Mouse (Mus musculus): ENCODE measurements around the gene Tgfbr3. TPM values are rescaled to one million over a fixed set of nuclear protein-coding genes. Genes with fewer than 3 reads are reported as not detected.
A peak's percentile ranks its signal among the peaks of the same experiment; 100 is the strongest.
"Not testable (repeated sequence)": the region's sequence is repeated elsewhere in the genome, so short reads cannot be mapped to it uniquely, and the experiment has no call there.

Tgfbr3 gene
- total RNA-seq, 1 experiment from 2014 or later = 144 TPM

DNA sequence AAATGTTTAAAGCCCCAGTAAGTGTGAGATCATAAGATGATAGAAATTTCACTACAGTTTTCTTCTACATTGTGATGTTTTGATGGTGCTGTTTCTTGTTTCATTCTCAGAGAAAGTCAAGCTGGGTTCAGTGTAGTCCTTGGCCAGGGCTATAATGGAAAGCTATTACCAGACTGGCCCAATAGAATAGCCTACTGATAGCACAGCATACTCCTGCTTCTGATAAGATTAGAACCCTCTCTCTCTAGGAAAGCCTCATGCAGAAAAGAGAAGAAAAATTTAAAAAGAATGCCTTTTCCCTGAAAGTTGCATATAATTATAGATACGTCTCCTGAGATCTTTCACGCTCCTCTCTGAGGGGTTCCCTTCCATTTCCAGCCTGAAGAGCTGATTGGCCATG is 46.0 kb downstream of the Tgfbr3 start:
- no peak for DNase-seq

GRCm38 (mm10) chr5:107242993-107243392 is 46.4 kb downstream of the Tgfbr3 start:
- DNase-seq = no peak

DNA sequence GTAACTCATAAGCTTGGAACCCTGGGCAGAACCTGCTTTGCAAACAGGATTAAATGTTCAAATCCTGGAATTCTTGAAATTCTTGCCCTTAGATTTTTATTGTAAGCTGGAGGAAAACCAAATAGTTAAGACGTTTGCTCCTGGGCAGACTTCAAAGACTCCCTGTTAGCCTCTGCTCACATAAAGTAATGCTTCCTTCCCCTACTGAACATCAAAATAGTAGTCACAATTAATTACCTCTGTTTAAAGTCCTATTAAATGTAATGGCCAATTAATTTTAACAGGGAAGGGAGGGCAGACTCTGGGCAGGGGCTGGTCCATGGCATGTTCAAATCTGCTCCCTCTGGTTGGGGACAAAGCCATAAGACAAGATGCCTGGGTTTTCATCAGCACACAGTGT is 49.2 kb downstream of the Tgfbr3 start:
- DNase-seq = no peak

- peak; percentile 63 for DNase-seq
Measured at GRCm38 (mm10) chr5:107237971-107238426, 51.4 kb downstream of the Tgfbr3 start.

DNA sequence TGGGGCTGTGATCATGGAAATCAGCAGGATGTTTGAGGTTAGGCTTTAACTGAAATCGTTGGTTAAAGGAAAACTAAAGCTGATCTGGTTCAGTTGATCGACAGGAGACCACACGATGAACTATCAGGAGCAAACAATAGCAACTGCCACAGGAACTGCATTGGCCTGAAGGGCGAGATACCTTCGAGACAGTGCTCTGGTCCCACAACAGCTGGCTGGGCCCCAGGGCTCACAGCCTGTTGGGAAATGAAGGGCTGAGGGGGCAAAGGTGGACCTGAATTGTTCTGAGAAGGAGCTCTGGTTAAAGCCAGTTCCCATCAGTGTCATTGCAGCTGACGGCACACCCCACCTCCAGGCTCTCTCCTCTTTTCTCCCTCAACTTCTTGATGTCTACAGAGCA is 52.5 kb downstream of the Tgfbr3 start:
- DNase-seq = no peak

DNA sequence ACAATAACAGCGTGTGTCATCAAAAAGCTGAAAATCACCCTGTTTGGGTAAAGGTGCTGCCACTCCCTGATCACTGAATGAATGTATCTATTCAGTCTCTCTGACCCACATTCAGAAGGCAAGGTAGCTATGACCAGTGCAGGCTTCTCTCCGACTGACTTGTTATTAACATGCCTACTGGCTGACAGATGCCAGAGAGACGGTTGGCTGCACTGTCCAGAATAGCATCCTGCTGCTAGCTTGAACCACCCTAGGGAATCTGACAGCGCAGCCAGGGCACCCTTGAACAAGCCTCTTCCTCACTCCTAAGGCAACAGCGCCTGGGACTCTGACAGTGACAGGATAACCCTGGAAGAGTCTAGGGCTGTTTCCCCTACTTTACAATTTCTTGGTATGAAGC is 53.4 kb downstream of the Tgfbr3 start:
- no peak for DNase-seq

- peak; percentile 85 for DNase-seq
Measured at GRCm38 (mm10) chr5:107233366-107234354, 55.8 kb downstream of the Tgfbr3 start.

- DNase-seq = no peak
Measured at GRCm38 (mm10) chr5:107230189-107230588, 59.2 kb downstream of the Tgfbr3 start.

DNA sequence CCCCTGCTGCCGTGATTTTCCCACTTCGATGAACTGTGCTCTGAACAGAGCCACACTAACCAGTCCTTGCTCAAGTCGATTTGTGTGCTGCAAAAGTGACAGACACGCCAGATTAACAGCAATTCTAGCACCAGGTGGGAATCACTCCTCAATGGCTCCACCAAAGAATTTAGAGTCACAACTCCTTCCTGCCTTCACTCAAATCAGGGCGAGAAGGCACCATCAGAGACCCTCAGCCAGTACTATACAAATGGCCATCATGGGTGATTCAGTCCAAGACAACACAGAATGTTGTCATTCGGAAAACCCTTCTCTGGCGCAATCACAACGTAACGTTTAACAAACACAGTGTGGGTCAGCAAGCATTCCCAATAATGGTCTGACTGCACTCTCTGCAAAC is 60.4 kb downstream of the Tgfbr3 start:
- no peak for DNase-seq

- no peak for DNase-seq
Measured at GRCm38 (mm10) chr5:107227580-107227979, 61.8 kb downstream of the Tgfbr3 start.

DNA sequence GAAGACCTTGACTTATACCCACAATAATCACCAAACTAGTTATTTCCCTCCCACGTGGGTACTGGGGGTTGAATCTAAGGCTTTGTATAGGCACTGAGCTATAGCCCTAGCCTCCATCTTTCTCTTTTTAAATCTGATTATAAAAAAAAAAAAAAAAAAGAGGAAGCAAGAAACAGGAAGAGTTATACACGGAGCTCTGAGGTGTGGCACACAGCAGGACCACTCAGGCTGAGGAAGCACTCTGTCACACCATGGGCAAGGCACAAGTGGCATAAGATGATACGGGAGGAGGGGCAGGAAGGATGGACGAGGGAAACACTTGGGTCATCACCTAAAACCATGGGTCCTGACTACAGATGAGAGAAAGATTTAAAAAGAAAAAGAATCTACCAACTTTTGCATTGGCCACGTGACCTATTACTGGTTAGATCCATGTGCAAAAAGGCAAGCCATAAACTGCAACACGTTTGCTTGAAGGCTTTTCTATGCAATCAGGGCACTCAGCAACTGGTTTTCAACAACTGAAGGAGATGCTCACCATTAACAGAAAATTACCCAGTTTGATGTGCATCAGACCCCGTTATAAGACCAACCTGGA is 64.5 kb downstream of the Tgfbr3 start:
- no peak for DNase-seq

- DNase-seq = no peak
Measured at GRCm38 (mm10) chr5:107224151-107224550, 65.3 kb downstream of the Tgfbr3 start.

- DNase-seq = not testable (repeated sequence)
Measured at GRCm38 (mm10) chr5:107223483-107223882, 65.9 kb downstream of the Tgfbr3 start.

DNA sequence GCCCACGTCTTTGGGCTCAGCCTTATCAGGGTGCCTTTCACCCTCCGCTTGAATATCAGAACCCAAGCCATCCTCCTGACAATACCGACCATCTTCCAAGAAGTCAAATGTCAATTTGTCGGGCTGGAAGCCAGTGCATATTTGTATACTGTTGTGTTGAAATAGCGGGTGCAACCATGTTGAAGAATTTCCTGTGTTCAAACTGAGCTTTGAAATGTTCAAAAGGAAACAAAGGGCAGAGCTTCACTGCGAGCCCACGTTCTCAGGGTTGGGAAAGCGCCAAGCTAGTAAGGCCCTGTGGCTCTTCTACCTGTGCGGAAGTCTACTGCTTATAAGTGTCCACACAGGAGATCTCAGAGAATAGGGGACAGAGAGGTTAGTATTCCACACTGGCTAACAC is 66.4 kb downstream of the Tgfbr3 start:
- DNase-seq = no peak

DNA sequence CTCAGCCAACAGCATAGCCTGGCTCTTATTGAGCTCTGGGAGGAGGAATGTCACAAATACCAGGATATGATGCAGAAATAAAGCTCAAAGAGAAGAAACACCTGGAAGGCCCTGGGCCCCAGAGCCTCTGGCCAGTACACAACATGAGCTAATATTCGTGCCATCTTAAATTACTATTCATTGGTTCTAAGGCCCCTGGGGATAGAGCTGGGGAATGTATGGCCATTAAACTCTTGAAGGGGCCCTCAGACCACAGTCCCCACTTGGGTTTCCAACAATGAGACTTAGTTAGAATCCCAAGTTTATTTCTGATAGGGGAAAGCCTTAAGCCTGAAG is 66.8 kb downstream of the Tgfbr3 start:
- no peak for DNase-seq

DNA sequence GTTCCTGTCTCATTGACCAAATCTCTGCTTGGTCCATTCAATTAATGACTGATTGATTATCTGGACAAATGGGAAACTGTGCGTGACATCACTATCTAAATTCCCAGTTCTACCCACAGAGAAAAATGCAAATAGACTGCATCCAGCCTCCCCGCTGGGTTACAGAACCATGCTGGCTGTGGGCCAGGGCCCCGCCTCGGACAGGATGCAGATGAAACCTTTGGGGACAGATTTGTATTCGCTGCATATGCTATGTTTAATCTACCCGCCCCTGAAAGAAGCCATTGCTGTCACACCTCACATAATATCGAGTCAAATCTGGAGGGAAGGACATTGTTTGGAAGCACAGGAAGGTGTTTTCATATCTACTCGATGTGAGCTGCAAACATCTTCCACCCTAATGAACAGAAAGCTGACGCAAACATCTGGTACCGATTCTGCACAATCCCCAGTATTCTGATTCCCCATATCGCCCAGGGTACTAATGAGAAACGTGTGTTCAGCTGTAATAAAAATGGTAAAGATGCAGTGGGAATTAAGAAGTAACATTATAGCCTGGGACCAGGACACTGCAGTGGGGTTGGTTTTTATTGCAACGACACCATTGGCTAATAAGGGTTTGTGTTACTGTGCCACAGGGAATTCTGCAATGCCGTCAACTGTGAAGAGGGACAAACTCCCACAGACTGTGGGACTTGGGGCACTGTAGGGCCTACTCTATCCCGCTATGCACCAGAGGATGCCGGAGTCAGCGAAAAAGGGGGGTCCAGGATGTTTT is 67.3 kb downstream of the Tgfbr3 start:
- DNase-seq = peak; percentile 76

DNA sequence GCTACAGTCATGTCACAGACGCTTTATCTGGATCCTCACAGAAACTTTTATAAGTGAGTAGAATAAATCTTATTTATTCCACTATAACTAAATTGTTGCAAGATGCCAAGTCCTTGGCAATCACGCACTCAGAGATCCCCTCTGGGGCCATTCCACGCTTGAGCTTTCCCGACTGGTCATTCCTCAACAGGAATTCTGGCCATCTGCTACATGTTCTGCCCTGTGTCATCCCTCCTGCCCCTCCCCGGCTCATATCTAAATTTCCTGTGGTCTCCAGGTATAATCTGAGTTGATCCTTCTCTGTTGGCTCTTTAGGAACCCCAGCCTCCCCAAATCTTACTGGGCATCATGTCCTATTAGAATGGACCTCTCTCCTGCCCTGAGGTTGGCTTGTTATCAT is 68.5 kb downstream of the Tgfbr3 start:
- no peak for DNase-seq

DNA sequence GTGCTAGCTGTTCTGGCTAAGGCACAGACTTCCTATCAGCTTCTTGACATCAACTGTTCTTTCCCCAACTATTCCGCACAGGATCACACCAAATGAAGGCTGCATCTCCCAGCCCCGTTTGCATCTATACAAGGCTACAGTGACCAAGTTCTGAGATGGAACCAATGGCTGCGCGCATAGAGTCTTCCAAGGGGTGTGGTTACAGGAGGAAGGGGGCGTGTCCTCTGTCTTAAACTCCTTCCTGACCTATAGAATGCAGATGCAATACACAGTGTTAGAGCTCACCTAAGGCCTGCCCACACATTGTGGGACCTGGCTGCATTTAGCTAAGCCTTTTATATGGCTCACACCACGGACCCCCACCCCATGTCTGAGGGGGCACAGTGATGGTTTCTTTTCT is 69.5 kb downstream of the Tgfbr3 start:
- DNase-seq = no peak

DNA sequence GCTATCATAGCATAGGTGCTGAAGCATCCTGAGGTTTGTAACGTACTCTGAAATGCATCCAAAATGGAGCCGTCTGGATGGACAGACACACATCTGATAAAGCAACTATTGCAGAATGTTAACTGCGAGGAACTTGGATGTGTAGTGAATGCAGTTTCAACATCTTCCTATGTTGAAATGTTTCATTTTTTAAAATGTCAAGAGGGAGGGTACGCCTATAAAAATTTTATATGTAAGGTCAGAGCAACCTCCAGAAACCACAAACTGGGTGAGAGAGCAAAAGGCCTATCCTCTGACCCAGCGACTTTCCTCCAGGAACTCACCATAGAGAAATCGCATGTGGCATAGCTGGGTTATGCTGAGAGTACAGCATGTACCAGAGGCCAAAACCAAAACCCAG is 70.1 kb downstream of the Tgfbr3 start:
- no peak for DNase-seq

DNA sequence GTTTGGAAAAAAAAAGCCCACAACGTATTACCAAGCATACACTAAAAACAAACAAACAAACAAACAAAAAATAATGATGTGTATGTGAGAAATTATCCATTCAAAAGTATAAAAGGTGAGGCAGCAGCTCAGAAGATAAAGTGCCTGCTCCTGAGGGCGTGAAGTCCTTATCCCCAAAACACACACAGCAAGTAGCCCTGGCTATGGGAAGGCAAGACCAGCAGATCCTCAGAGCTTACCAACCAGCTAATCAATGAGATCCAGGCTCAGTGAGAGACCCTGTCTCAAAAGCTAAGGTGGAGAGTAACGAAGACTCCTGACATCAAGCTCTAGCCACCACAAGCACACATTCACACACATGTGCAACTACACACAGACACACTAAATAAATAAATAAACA is 70.8 kb downstream of the Tgfbr3 start:
- DNase-seq = no peak

- no peak for DNase-seq
Measured at GRCm38 (mm10) chr5:107217139-107217538, 72.3 kb downstream of the Tgfbr3 start.

DNA sequence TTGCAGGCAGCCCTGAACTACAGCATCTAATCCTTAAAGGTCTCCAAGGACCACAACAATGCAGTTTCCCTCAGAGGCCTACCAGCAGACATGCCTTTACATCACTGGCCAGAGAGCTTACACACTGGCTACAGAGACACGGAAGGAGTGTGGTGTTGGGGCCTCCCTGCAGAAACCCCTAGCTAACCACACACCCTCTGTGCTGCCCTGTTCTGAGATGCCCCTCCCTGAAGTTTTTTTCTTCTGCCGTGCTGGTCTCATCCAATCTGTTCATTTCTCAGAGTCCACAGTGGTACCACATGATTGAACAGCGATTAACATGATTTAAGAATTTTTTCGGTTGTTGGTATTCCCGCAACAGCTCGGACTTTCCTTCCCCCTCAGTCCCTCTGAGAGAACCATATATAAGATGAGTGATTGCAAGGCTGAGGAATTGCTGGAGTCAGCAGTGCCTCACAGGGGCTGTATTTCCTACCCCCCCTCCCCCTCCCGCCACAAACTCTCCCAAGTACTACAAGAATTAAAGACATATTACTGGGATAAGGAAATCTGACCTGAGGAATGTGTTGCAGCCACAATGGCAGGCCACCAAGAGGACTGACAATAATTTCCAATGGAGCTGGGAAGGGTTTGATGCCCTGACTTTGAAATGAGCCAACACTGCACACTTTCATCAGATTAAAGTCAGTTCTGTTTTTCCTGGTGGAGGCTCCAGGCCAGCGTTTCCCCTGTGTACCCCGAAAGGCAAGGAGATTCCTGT is 75.9 kb downstream of the Tgfbr3 start:
- no peak for DNase-seq
